Mouse (Mus musculus): ENCODE measurements around the gene Vcl.

Gene Vcl

DNA sequence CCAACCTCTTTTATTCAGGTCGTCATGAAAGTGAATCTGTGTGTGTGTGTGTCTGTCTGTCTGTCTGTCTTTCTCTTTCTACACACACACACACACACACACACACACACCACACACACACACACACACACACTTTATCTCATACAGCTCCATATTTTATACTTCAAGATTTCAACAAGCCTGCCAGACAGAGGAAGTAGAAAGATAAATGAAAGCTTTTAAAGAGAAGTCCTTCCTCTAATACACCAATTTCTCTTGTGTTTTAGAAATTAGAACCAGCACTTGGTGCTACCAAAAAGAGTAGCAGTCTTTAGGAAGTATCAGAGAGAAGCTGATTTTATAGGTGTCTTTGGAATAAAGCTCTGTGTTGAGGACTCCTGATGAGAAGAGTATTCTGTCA, 9.7 kb downstream of the Vcl start:
- DNase-seq (ENCODE audit: low read depth, low spot score) = no peak

DNA sequence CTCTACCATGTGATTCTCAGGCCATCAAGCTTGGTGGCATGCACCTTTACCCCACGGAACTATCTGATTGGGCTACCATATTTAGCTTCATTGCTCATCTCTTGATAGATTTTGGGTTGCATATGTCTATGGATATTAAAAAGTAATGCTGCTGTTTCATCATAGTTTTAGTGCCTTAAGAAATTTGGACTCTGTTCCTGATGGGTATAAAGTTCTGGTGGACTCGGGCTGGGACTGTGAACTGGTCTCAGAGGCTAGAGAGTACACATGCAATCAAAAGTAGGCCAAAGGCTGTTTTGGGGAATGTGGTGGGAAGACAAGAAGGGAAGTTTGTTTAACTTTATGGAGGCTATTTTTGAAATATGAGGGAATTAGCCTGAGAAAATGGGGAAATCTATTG, 16.1 kb downstream of the Vcl start:
- DNase-seq (ENCODE audit: low read depth, low spot score) = no peak

- no peak for DNase-seq (ENCODE audit: low read depth, low spot score)
These were observed 26.8 kb downstream of the Vcl start for GRCm38 (mm10) chr14:20956021-20956420.

DNA sequence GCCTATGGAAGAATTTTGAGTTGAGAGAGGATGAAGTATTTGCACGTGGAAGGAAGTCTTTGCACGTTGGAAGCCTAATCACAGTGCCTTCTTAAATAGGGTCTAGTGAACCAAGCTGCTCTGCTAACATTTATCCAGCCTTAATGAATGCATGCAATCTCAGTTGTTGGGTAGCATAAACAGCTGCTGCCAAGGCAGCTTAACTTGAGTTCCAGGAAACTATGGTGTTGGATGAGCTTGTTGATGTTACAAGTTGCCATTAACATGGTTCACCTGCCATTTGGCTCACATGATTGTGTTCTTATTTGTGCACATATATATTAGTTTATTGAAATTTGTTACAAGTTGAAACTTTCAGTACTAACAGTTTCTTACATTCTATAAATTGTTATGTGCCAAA, 29.8 kb downstream of the Vcl start:
- no peak for DNase-seq (ENCODE audit: low read depth, low spot score)

- DNase-seq (ENCODE audit: low read depth, low spot score) = no peak
These were observed 33.3 kb downstream of the Vcl start for GRCm38 (mm10) chr14:20962466-20962865.

DNA sequence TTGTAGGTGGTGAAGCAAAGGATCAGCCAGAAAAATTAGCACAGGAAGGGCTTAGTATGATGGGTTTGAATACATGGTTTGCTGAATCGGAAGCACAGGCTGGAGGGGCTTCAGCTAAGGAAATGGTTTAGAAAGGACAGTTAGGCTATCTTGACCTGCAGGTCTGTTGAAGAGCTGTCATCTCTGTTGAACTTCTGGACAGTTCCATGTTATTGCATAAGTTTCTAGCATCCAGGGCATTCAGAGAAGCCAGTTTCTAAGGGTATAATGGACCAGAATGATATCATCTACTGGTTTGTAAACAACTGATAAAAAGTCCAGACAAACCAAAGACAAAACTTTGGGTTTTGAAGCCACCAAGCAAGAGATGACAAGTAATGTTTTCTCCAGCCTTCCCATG, 33.7 kb downstream of the Vcl start:
- no peak for DNase-seq (ENCODE audit: low read depth, low spot score)

GRCm38 (mm10) chr14:20963863-20964262, 34.7 kb downstream of the Vcl start:
- no peak for DNase-seq (ENCODE audit: low read depth, low spot score)

DNA sequence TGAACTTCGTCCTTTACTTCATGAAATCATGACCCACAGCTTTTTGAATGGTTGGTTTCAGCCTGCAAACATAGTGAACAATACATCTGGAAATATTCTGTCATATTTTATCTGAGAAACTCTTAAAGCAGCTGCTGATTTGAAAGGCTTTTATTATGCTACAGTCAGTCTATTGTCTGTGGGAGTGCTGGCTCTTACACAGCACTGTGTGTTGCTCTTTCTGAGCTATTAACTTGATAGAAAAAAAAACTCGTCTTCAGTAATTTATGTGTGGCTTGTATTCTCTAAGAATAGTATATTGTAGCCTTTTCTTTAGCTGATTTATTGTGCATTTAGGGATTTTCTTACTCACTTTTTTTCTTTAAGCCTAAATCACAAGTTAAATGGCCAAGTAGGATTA, 35.1 kb downstream of the Vcl start:
- DNase-seq (ENCODE audit: low read depth, low spot score) = no peak

DNA sequence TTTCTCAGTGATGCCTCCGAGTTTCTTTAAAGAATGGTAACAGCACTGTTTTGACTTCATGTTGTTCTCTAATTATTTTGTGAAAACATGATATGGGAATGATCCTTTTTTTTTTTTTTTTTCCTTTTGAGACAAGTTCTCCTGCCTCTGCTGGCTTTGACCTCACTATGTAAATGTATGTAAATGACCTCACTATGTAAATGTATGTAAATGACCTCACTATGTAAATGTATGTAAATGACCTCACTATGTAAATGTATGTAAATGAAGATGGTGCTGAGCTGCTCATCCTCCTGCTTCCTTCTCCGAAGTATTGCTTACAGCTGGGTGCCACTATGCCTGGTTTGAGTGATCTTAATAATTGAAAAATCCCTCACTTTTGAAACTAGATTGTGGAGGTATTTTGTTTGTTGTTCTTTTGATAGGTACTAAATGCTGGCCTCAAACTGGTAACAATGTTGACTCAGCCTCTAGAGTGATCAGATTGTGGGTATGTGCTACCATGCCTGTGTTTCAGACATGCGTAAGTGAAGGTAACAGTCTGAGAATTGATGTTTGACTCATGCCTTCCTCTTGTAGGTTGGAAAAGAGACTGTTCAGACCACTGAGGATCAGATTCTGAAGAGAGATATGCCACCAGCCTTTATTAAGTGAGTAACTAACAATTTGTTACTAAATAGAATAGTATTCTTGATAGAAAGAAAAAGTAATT, 37.9 kb downstream of the Vcl start:
- no peak for DNase-seq (ENCODE audit: low read depth, low spot score)

DNA sequence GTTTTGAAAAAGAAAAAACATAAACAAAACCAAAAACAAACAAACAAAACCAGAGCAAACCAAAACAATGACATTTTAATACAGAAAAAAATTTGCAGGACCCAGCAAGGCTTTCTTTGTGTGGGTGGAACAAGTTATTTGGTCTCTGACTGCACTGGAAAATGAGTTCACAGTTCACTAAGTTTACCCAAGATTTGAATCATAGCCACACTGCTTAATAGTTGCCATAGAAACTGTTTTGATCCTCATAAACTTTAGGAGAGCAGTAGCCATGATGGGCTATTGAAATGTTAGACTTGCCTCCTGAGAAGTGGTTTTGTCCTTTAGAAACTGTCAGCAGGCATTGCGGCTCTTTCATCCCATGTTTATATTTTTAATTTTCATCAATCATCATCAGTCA, 39.9 kb downstream of the Vcl start:
- DNase-seq (ENCODE audit: low read depth, low spot score) = no peak

GRCm38 (mm10) chr14:20970389-20970788, 41.2 kb downstream of the Vcl start:
- no peak for DNase-seq (ENCODE audit: low read depth, low spot score)

GRCm38 (mm10) chr14:20970927-20971326, 41.7 kb downstream of the Vcl start:
- DNase-seq (ENCODE audit: low read depth, low spot score) = no peak

DNA sequence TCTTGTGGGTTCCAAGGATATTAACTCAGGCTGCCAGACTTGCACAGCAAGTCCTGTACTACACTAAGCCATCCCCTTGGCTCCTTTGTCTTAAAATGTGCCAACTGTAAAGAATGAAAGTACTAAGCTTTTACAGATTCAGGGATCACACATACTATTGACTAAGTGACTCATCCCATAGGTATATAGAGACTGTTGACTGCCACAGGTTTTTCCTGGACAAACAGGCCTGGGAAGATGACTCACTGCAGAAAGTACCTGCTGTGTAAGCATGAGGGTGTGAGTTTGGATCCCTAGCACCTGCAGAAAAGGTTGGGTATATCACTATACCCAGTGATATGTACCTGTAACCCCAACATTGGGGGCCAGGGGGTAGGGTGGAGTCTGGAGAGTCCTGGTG, 44.6 kb downstream of the Vcl start:
- DNase-seq (ENCODE audit: low read depth, low spot score) = no peak

DNA sequence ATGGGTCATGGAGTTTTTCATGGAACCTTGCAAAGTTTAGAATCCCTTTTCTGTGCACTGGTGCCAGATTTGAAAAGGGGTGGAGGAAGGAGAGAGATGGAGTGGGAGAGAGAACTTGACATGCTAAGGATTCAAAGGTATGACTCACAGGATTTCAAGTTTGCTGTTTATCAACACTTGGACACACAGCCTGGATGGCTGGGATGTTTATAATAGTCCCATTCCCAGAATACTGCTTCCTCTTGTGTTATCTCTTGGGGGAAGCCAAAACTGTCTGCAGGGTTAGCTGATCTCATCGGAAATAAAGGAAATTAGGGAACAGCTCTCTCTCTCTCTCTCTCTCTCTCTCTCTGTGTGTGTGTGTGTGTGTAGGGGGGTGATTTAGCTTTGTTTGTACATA, 47.5 kb downstream of the Vcl start:
- no peak for DNase-seq (ENCODE audit: low read depth, low spot score)

- DNase-seq (ENCODE audit: low read depth, low spot score) = no peak
These were observed 48.5 kb downstream of the Vcl start for GRCm38 (mm10) chr14:20977726-20978125.

DNA sequence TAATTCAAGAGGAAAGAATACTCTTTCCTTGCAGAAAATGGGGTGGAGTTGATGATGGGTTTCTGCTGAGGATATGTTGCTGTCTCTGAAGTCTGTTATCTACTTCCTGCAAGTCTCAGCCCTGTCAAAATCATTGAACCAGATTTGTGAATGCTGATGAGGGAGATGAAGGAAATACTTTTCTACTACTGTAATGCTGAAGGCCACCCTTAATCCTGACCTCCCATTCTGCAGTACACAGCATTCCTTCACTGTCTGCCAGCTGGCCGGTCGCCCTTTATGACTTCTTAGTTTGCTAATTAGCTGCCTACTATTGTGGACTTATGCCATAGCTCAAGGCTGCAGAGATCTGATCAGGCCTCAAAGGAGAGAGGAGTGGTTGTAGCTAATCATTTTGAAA, 54.6 kb downstream of the Vcl start:
- DNase-seq (ENCODE audit: low read depth, low spot score) = no peak

- no peak for DNase-seq (ENCODE audit: low read depth, low spot score)
These were observed 56.3 kb downstream of the Vcl start for GRCm38 (mm10) chr14:20985482-20985881.

- DNase-seq (ENCODE audit: low read depth, low spot score) = no peak
These were observed 62.3 kb downstream of the Vcl start for GRCm38 (mm10) chr14:20991492-20991891.

DNA sequence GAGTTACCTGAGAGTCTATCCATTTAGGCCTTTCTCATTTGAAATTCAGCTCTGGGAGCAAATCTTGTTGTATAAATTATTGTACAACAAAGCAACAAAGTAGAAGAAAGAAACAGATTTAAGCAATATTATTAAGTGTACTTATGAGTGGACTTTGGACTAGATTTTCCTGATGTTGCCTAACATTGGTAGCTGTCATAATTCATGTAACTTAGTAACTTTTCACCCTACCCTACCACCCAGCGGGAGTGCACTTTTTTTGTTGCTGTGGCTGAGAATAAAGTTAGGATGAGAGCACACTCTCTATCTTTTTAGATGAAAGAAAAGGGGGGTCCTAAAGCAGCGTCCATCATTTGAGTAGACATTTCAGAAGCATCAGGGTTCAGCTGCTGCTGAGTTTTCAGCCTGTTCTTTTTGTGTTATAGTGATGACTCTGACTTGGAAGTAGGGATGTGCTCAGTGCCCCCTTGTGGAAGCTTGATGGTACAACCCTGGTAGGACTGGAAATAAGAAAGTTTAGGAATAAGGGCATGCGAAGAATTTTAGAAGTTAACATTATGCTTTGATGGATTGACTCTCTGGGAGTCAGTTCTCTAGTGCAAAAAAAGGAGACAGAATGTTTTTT, 64.0 kb downstream of the Vcl start:
- DNase-seq (ENCODE audit: low read depth, low spot score) = peak; percentile 5

GRCm38 (mm10) chr14:20994475-20994874, 65.3 kb downstream of the Vcl start:
- no peak for DNase-seq (ENCODE audit: low read depth, low spot score)

GRCm38 (mm10) chr14:20995497-20995896, 66.3 kb downstream of the Vcl start:
- no peak for DNase-seq (ENCODE audit: low read depth, low spot score)

- no peak for DNase-seq (ENCODE audit: low read depth, low spot score)
These were observed 67.2 kb downstream of the Vcl start for GRCm38 (mm10) chr14:20996361-20996760.

DNA sequence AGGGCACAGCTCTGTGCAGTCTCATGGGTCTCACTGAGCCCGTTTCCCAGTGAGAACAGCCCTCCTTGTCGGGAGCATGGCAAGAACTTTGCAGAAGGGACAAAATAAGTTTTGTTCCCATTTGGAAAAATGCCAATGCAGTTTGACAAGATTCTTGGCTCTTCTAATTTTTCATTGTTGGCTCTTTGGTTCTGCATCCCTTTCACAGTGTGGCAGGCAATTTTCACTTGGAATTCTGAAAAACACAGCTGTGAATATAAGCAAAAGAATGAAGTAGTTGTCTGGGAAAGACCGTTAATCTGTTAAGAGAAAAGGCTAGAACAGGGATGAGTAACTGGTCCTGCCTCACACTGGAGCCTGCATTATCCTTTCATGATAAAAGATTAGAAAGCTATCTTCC, 68.3 kb downstream of the Vcl start:
- no peak for DNase-seq (ENCODE audit: low read depth, low spot score)

- no peak for DNase-seq (ENCODE audit: low read depth, low spot score)
These were observed 70.4 kb downstream of the Vcl start for GRCm38 (mm10) chr14:20999617-21000016.
